Mouse (Mus musculus): ENCODE measurements around the gene Mmp9. TPM values are rescaled to one million over a fixed set of nuclear protein-coding genes. Genes with fewer than 3 reads are reported as not detected.

Gene Mmp9
- polyA plus RNA-seq (2015; fragmentation: Nextera tagmentation; extraction: Ambion mirVana): 4.5 and 5.6 TPM in 2 replicates

DNA sequence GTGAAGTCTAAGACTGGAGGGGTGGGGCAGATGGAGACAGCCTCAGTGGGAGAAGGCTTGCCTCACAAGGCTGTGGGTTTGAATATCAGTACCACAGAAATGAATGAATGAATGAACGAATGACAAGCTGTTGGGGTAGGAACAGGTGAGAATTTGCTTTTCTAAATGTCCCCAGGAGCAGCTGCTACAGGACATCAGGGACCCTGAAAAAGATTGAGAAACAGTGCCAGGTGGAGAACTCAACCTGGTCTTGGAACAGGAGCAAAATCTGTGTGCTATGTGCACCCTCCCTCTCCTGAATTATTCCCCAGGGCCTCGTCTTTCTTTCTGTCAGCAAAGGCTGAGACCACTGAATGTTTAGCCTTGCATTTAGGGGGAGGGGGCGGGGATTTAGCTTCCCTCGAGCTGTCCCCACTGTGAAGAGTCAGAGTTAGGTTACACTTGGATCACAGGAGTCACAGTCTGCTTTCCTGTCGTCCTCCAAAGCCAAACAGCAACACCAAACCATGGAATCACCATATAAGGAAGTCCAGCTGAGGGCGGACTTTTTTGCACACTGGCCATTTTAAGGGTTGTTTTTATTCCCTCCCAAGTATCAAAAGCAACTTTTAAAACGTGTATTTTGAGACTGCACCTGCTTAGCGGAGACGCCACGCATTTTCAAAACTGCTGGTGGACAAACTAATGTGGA is at the start of gene Mmp9:
TSS of gene Mmp9 (plus strand) at position 641 of the 691 bp plus-strand sequence.
- H3K36me3 ChIP-seq (ENCODE audit: insufficient read depth, low read length): no peaks in the 10 kb centered on the region
- TF ChIP-seq EP300 (IDR thresholded peaks at IDR 0.05): no peak
- no peak for TF ChIP-seq CTCF (IDR thresholded peaks at IDR 0.05)
- H3K9ac ChIP-seq (replicated peaks; ENCODE audit: low read depth): no peak within 1 kb of the TSS
- 21% methylated on average over 10 of the region's 10 CpGs for WGBS
- H3K4me1 ChIP-seq (ENCODE audit: insufficient read depth, low read depth, low read length): no peaks in the 10 kb centered on the region
- H3K27me3 ChIP-seq (replicated peaks; ENCODE audit: insufficient read depth, low read length): peaks cover 25% of the 10 kb centered on the region
- no peak within 1 kb of the TSS for H3K4me2 ChIP-seq (replicated peaks; ENCODE audit: low read depth, low read length)
- H3K9me3 ChIP-seq (ENCODE audit: low read length): no peaks in the 10 kb centered on the region
- no peak within 1 kb of the TSS for H3K27ac ChIP-seq (ENCODE audit: low read length)
- DNase-seq (ENCODE audit: low spot score): no peak
- H3K4me3 ChIP-seq (ENCODE audit: low read depth, low read length): no peak within 1 kb of the TSS; the same call in 1 of the 2 replicates
- ATAC-seq: no peak

DNA sequence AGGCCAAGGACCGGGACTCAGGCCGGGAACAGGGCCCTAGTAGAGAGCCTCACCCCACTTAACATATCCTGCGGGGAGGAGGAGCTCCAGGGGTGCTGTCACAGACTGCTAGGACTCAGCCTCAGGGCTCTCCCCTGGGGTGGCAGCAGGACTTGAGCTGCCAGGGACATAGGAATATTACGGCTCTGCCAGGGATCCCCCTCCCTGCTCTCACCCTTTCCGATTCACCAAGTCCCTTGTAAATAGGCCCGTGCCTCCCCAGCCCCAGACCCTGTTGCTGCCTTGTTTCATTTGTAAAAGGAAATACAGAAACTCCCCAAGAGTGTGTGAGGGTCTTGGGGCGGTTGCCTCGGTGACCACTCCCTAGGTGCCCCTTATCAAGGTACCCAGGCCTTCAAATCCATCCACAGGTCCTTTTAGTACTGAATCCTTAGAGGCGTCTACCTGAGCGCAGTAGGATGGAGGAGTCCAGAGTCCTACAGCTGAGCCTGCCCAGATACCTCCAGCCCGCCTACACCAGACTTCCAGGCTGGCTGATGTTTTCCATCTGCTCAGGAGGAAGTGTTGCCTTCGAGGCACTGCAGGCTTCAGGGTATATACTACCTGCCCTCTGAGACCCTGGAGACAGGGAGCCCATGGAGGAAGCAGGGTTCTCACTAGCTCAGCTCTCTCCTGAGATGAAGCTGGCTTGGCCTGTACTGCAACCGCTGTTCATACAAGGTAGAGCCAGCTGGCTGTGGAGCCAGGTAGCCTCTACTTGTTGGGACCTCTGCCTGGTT is 49.3 kb upstream of the Mmp9 start:
- no peak for ATAC-seq
- Histone ChIP-seq H3K9ac (replicated peaks; ENCODE audit: low read depth) (no peak overlapping the region), H3K4me2 (replicated peaks; ENCODE audit: low read depth, low read length) (no peak overlapping the region), H3K27ac (ENCODE audit: low read length) (no peak overlapping the region), H3K27me3 (replicated peaks; ENCODE audit: insufficient read depth, low read length) (no peaks in the 10 kb centered on the region), H3K9me3 (ENCODE audit: low read length) (no peaks in the 10 kb centered on the region), H3K4me3 (ENCODE audit: low read depth, low read length) (no peak overlapping the region), H3K4me1 (ENCODE audit: insufficient read depth, low read depth, low read length) (no peaks in the 10 kb centered on the region), H3K36me3 (ENCODE audit: insufficient read depth, low read length) (peaks cover 70% of the 10 kb centered on the region)
- 78% methylated on average over 13 of the region's 13 CpGs for WGBS
- TF ChIP-seq EP300 (IDR thresholded peaks at IDR 0.05) (no peak), CTCF (IDR thresholded peaks at IDR 0.05) (no peak)
- no peak for DNase-seq (ENCODE audit: low spot score)

- ATAC-seq: no peak
- Histone ChIP-seq H3K9me3 (ENCODE audit: low read length) (no peaks in the 10 kb centered on the region), H3K36me3 (ENCODE audit: insufficient read depth, low read length) (peaks cover 69% of the 10 kb centered on the region), H3K27me3 (replicated peaks; ENCODE audit: insufficient read depth, low read length) (no peaks in the 10 kb centered on the region), H3K9ac (replicated peaks; ENCODE audit: low read depth) (no peak overlapping the region), H3K4me2 (replicated peaks; ENCODE audit: low read depth, low read length) (no peak overlapping the region), H3K4me1 (ENCODE audit: insufficient read depth, low read depth, low read length) (no peaks in the 10 kb centered on the region), H3K27ac (ENCODE audit: low read length) (no peak overlapping the region), H3K4me3 (ENCODE audit: low read depth, low read length) (no peak overlapping the region)
- no peak for DNase-seq (ENCODE audit: low spot score)
- no peak for TF ChIP-seq EP300 (IDR thresholded peaks at IDR 0.05)
- no peak for TF ChIP-seq CTCF (IDR thresholded peaks at IDR 0.05)
- 92% methylated on average over 15 of the region's 15 CpGs for WGBS
Measured at GRCm38 (mm10) chr2:164891908-164892695, 48.5 kb upstream of the Mmp9 start.

DNA sequence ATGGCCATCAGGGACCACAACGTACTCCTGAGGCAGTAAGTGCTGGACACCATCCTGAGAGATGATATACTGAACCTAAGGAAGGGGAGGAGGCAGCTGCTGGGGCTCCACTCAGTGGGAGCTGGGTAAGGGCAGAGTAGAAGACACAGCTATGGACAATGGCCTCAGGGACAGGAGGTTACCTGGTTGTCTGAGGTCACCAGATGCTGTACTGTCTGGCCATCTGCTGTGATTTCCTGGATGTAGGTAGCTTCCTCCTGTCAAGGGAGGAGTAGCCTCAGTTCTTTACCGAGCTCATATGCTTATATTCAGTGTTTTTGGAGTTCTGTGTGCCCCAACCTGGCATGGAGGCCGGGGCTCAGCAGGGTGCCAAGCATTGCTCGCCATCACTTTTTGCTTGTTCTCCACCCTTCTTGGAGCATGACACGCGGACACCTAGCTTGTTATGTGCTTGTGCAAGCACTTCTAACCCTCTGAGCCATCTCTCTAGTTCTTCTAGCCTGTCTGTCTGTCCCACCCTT is 47.8 kb upstream of the Mmp9 start:
- Histone ChIP-seq H3K9me3 (ENCODE audit: low read length) (no peaks in the 10 kb centered on the region), H3K4me3 (ENCODE audit: low read depth, low read length) (no peak overlapping the region), H3K9ac (replicated peaks; ENCODE audit: low read depth) (no peak overlapping the region), H3K27ac (ENCODE audit: low read length) (no peak overlapping the region), H3K27me3 (replicated peaks; ENCODE audit: insufficient read depth, low read length) (no peaks in the 10 kb centered on the region), H3K4me2 (replicated peaks; ENCODE audit: low read depth, low read length) (no peak overlapping the region), H3K36me3 (ENCODE audit: insufficient read depth, low read length) (peaks cover 71% of the 10 kb centered on the region), H3K4me1 (ENCODE audit: insufficient read depth, low read depth, low read length) (no peaks in the 10 kb centered on the region)
- no peak for ATAC-seq
- 89% methylated on average over 6 of the region's 6 CpGs for WGBS
- TF ChIP-seq EP300 (IDR thresholded peaks at IDR 0.05) (no peak), CTCF (IDR thresholded peaks at IDR 0.05) (no peak)
- DNase-seq (ENCODE audit: low spot score): no peak

- 60% methylated on average over 5 of the region's 5 CpGs for WGBS
Measured at GRCm38 (mm10) chr2:164894048-164894447, 46.5 kb upstream of the Mmp9 start.

GRCm38 (mm10) chr2:164894644-164895043 is 45.9 kb upstream of the Mmp9 start:
- no peak overlapping the region for H3K9ac ChIP-seq (replicated peaks; ENCODE audit: low read depth)
- TF ChIP-seq CTCF (IDR thresholded peaks at IDR 0.05): peak; percentile 45
- TF ChIP-seq EP300 (IDR thresholded peaks at IDR 0.05): no peak
- H3K36me3 ChIP-seq (ENCODE audit: insufficient read depth, low read length): peaks cover 72% of the 10 kb centered on the region
- WGBS: 67% methylated on average over 1 of the region's 1 CpGs
- H3K4me3 ChIP-seq (ENCODE audit: low read depth, low read length): no peak overlapping the region
- ATAC-seq: peak; percentile 27
- no peak overlapping the region for H3K4me2 ChIP-seq (replicated peaks; ENCODE audit: low read depth, low read length)
- no peaks in the 10 kb centered on the region for H3K9me3 ChIP-seq (ENCODE audit: low read length)
- no peak overlapping the region for H3K27ac ChIP-seq (ENCODE audit: low read length)
- H3K27me3 ChIP-seq (replicated peaks; ENCODE audit: insufficient read depth, low read length): no peaks in the 10 kb centered on the region
- no peaks in the 10 kb centered on the region for H3K4me1 ChIP-seq (ENCODE audit: insufficient read depth, low read depth, low read length)
- no peak for DNase-seq (ENCODE audit: low spot score)

More at GRCm38 (mm10) chr2:164894048-164894447, 46.5 kb upstream of the Mmp9 start:
- Histone ChIP-seq H3K4me3 (ENCODE audit: low read depth, low read length) (no peak overlapping the region), H3K4me2 (replicated peaks; ENCODE audit: low read depth, low read length) (no peak overlapping the region), H3K36me3 (ENCODE audit: insufficient read depth, low read length) (peaks cover 72% of the 10 kb centered on the region), H3K27ac (ENCODE audit: low read length) (no peak overlapping the region), H3K4me1 (ENCODE audit: insufficient read depth, low read depth, low read length) (no peaks in the 10 kb centered on the region), H3K9me3 (ENCODE audit: low read length) (no peaks in the 10 kb centered on the region), H3K9ac (replicated peaks; ENCODE audit: low read depth) (no peak overlapping the region), H3K27me3 (replicated peaks; ENCODE audit: insufficient read depth, low read length) (no peaks in the 10 kb centered on the region)
- ATAC-seq (peak; percentile 7; the same call in 1 of the 2 replicates), DNase-seq (ENCODE audit: low spot score) (no peak)
- TF ChIP-seq CTCF (IDR thresholded peaks at IDR 0.05) (peak; percentile 50), EP300 (IDR thresholded peaks at IDR 0.05) (no peak)
